ENCODE assay signal across 16 mouse cellular contexts in genomic region chrX:57130633-57131032, GRCm38 (mm10). TPM values are rescaled to one million over a fixed set of nuclear protein-coding genes. Genes with fewer than 3 reads are reported as not detected.
A peak's percentile ranks its signal among the peaks of the same experiment; 100 is the strongest.
DNase-seq lines count a peak whose midpoint lies in the region; ATAC-seq and TF ChIP-seq lines count a peak whose summit lies in the region.
"Had no signal": no experiment of that assay in that cellular context is flagged by ENCODE, and none has a peak within 500 bp of the region (broad histone marks: within the 10 kb centered on the region; RNA-seq: fewer than 3 reads in every experiment).

No protein-coding gene starts in this region.

- no peak for TF ChIP-seq POLR2A in lung, adult 2 months (IDR thresholded peaks at IDR 0.05; ENCODE audit: borderline replicate concordance, extremely low read depth, low read depth, low read length)

- no peak for DNase-seq in heart, postnatal 0 days (ENCODE audit: low spot score)
- no peak for DNase-seq in heart, postnatal 36 days
- peak; percentile 1 for DNase-seq in lung, embryonic 14.5 days
- DNase-seq in lung, adult 2 months, result no peak
- peak; percentile 2 for DNase-seq in ES-CJ7 (ENCODE audit: low read depth, low spot score)
- DNase-seq in naive thymus-derived CD4-positive, alpha-beta T cell, adult 2 months (ENCODE audit: low read depth), result peak; percentile 4
- DNase-seq: cerebellum, adult 11 months; gastrocnemius, adult 2 months had no signal

- no peak for ATAC-seq in heart, postnatal 0 days (ENCODE audit: insufficient read depth, low read depth)
- no peak for ATAC-seq in lung, embryonic 14.5 days (ENCODE audit: insufficient read depth)
- ATAC-seq in neural tube, embryonic 15.5 days (ENCODE audit: low FRiP score), result no peak
- ATAC-seq: forebrain, embryonic 15.5 days; inflammation-experienced regulatory T-cells, adult 6 months had no signal

- H3K9me3 ChIP-seq in heart, postnatal 0 days (replicated peaks; ENCODE audit: control insufficient read depth, low read length), result no peaks in the 10 kb centered on the region
- H3K9me3 ChIP-seq in lung, embryonic 14.5 days (ENCODE audit: low read depth, low read length), result no peaks in the 10 kb centered on the region
- H3K9me3 ChIP-seq in neural tube, embryonic 15.5 days (replicated peaks), result no peaks in the 10 kb centered on the region
- H3K9me3 ChIP-seq: forebrain, embryonic 15.5 days; limb, embryonic 15.5 days had no signal

- no peak overlapping the region for H3K4me2 ChIP-seq in heart, postnatal 0 days (ENCODE audit: low read depth, low read length)
- H3K4me2 ChIP-seq in lung, embryonic 14.5 days, result no peak overlapping the region
- H3K4me2 ChIP-seq in neural tube, embryonic 15.5 days, result no peak overlapping the region
- H3K4me2 ChIP-seq: forebrain, embryonic 15.5 days; heart, embryonic 11.5 days; limb, embryonic 15.5 days; midbrain, embryonic 11.5 days had no signal

- no peak overlapping the region for H3K4me3 ChIP-seq in heart, postnatal 0 days (ENCODE audit: low read depth, low read length)
- H3K4me3 ChIP-seq in lung, embryonic 14.5 days (ENCODE audit: low read depth, low read length), result no peak overlapping the region
- H3K4me3 ChIP-seq in lung, adult 2 months (replicated peaks; ENCODE audit: extremely low read depth, low read depth, low read length), result no peak overlapping the region
- H3K4me3 ChIP-seq in neural tube, embryonic 15.5 days (replicated peaks), result no peak overlapping the region
- H3K4me3 ChIP-seq: forebrain, embryonic 15.5 days; gastrocnemius, adult 2 months; limb, embryonic 15.5 days had no signal

- no peak for TF ChIP-seq EP300 in heart, postnatal 0 days (IDR thresholded peaks at IDR 0.05; ENCODE audit: low read depth)

- intact Hi-C loops in heart, postnatal 36 days (cut with DNase I), result no loop called here

- peak; percentile 35 for TF ChIP-seq CTCF in heart, postnatal 0 days (IDR thresholded peaks at IDR 0.05; ENCODE audit: low read depth)
- no peak for TF ChIP-seq CTCF in lung, embryonic 14.5 days (IDR thresholded peaks at IDR 0.05; ENCODE audit: low read depth)
- no peak for TF ChIP-seq CTCF in lung, adult 2 months (IDR thresholded peaks at IDR 0.05; ENCODE audit: insufficient read depth, low read length)

- 11% methylated on average over 1 of the region's 1 CpGs for WGBS in heart, postnatal 0 days
- WGBS in lung, embryonic 14.5 days, result 17% methylated on average over 1 of the region's 1 CpGs
- WGBS in lung, adult 2 months, result 22% methylated on average over 1 of the region's 1 CpGs
- WGBS in neural tube, embryonic 15.5 days, result 27% methylated on average over 1 of the region's 1 CpGs

- H3K27me3 ChIP-seq in heart, postnatal 0 days (ENCODE audit: control insufficient read depth, insufficient read depth, low read length), result no peaks in the 10 kb centered on the region
- no peaks in the 10 kb centered on the region for H3K27me3 ChIP-seq in lung, embryonic 14.5 days (ENCODE audit: insufficient read depth, low read length)
- H3K27me3 ChIP-seq in neural tube, embryonic 15.5 days (replicated peaks), result no peaks in the 10 kb centered on the region
- H3K27me3 ChIP-seq: forebrain, embryonic 15.5 days; limb, embryonic 15.5 days had no signal

- no peaks in the 10 kb centered on the region for H3K4me1 ChIP-seq in heart, postnatal 0 days (ENCODE audit: control insufficient read depth, insufficient read depth)
- H3K4me1 ChIP-seq in lung, embryonic 14.5 days (ENCODE audit: insufficient read depth), result no peaks in the 10 kb centered on the region
- no peaks in the 10 kb centered on the region for H3K4me1 ChIP-seq in lung, adult 2 months (ENCODE audit: control insufficient read depth, insufficient read depth, low read length)
- no peaks in the 10 kb centered on the region for H3K4me1 ChIP-seq in neural tube, embryonic 15.5 days
- H3K4me1 ChIP-seq: forebrain, embryonic 15.5 days; limb, embryonic 15.5 days had no signal

- H3K36me3 ChIP-seq in heart, postnatal 0 days (replicated peaks; ENCODE audit: control insufficient read depth, insufficient read depth, low read length), result no peaks in the 10 kb centered on the region
- H3K36me3 ChIP-seq in lung, embryonic 14.5 days (ENCODE audit: insufficient read depth), result no peaks in the 10 kb centered on the region
- H3K36me3 ChIP-seq in neural tube, embryonic 15.5 days, result no peaks in the 10 kb centered on the region
- H3K36me3 ChIP-seq: forebrain, embryonic 15.5 days; limb, embryonic 15.5 days had no signal

- no peak overlapping the region for H3K27ac ChIP-seq in heart, postnatal 0 days (ENCODE audit: low read depth)
- no peak overlapping the region for H3K27ac ChIP-seq in lung, embryonic 14.5 days (ENCODE audit: low read depth)
- H3K27ac ChIP-seq in neural tube, embryonic 15.5 days (replicated peaks), result no peak overlapping the region
- H3K27ac ChIP-seq: forebrain, embryonic 15.5 days; gastrocnemius, adult 2 months; limb, embryonic 15.5 days had no signal

- no peak overlapping the region for H3K9ac ChIP-seq in heart, postnatal 0 days (replicated peaks; ENCODE audit: low read depth, low read length)
- no peak overlapping the region for H3K9ac ChIP-seq in lung, embryonic 14.5 days
- no peak overlapping the region for H3K9ac ChIP-seq in neural tube, embryonic 15.5 days (replicated peaks)
- H3K9ac ChIP-seq: forebrain, embryonic 15.5 days; limb, embryonic 15.5 days had no signal

RNA-seq across cellular contexts. Expression of gene Vgll1, which starts 42.7 kb away (rescaled TPM):
- total RNA-seq in heart, postnatal 0 days (2014; rRNA removed; ENCODE audit: low replicate concordance), result not detected in 2 replicates
- polyA plus RNA-seq in heart, postnatal 0 days (2015; fragmentation: Nextera tagmentation; extraction: Ambion mirVana), result 0.07 TPM in 1 of 2 replicates, not detected in the other
- not detected for total RNA-seq in heart, postnatal 36 days (2021)
- 0.22 TPM in 1 of 2 replicates, not detected in the other for polyA plus RNA-seq in lung, embryonic 14.5 days (2014; fragmentation: Nextera tagmentation; extraction: Ambion mirVana)
- not detected in 2 replicates for polyA plus RNA-seq in lung, adult 2 months (2012; rRNA removed)
- not detected in 2 replicates for polyA plus RNA-seq in neural tube, embryonic 15.5 days (2015; fragmentation: Nextera tagmentation; extraction: Ambion mirVana)
- total RNA-seq: gastrocnemius, adult 2 months; hematopoietic stem cell, adult 5-6 weeks had no signal
- polyA plus RNA-seq: cortical plate, adult 2 months; forebrain, embryonic 15.5 days had no signal

Comparison
In these comparisons a context has a peak if more than half of its experiments do, and no peak if none do; other contexts are left out.
1. DNase-seq: peak in lung, embryonic 14.5 days (single experiment), ES-CJ7 (single experiment) and naive thymus-derived CD4-positive, alpha-beta T cell, adult 2 months (single experiment); none in heart, postnatal 0 days (single experiment), heart, postnatal 36 days (0 of 2) and lung, adult 2 months (single experiment).